Mouse (Mus musculus) hindbrain, postnatal 0 days (tissue): ENCODE measurements around the gene Ppard. TPM values are rescaled to one million over a fixed set of nuclear protein-coding genes. Genes with fewer than 3 reads are reported as not detected.

ENCODE experiments used
- ATAC-seq: fragments of 200-750 bp; cut with Nextera tagmentation; 2 replicates; pipeline ENCODE4 v1.8.0; 2017; ENCODE audit warnings: mild to moderate bottlenecking, moderate TSS enrichment, moderate library complexity
- DNase-seq: peaks from one replicate; pipeline ENCODE4 v3.0.0-alpha.2; 2015; ENCODE audit warnings: low spot score
- H3K27ac ChIP-seq: fragments of 300-500 bp; sonication (generic); 2 replicates; pipeline ENCODE4 v1.5.1; 2014; ENCODE audit warnings: mild to moderate bottlenecking
- H3K27me3 ChIP-seq: fragments of 300-500 bp; sonication (generic); 2 replicates; pipeline ENCODE4 v1.6.1; 2014; ENCODE audit warnings: low read length, mixed read lengths; ENCODE audit not compliant: insufficient read depth
- H3K36me3 ChIP-seq: fragments of 300-500 bp; sonication (generic); 2 replicates; pipeline ENCODE4 v1.6.1; 2014; ENCODE audit warnings: low read length, mixed read lengths; ENCODE audit not compliant: insufficient read depth
- H3K4me1 ChIP-seq: fragments of 300-500 bp; sonication (generic); 2 replicates; pipeline ENCODE4 v1.6.1; 2014; ENCODE audit warnings: antibody characterized with exemption, low read length, mixed read lengths; ENCODE audit not compliant: insufficient read depth
- H3K4me2 ChIP-seq: fragments of 300-500 bp; sonication (generic); 2 replicates; pipeline ENCODE4 v1.6.1; 2014; ENCODE audit warnings: low read depth, mild to moderate bottlenecking, low read length, moderate library complexity, mixed read lengths
- H3K4me3 ChIP-seq: fragments of 300-500 bp; sonication (generic); 2 replicates; pipeline ENCODE4 v1.5.1; 2014; ENCODE audit warnings: low read length
- H3K9ac ChIP-seq: fragments of 300-500 bp; sonication (generic); replicated peaks from 2 replicates; pipeline ENCODE4 v1.6.1; 2014; ENCODE audit warnings: mild to moderate bottlenecking, low read length, moderate library complexity, mixed read lengths
- H3K9me3 ChIP-seq: fragments of 300-500 bp; sonication (generic); 2 replicates; pipeline ENCODE4 v1.6.1; 2016; ENCODE audit warnings: low read length, mixed read lengths
- CTCF ChIP-seq: IDR thresholded peaks from 2 replicates; pipeline ENCODE4 v1.5.1; 2016; ENCODE audit warnings: antibody characterized with exemption, control low read depth, low read depth
- WGBS: fragments of 180-500 bp; shearing (Covaris S2); extraction: QIAGEN DNeasy Blood & Tissue Kit; methylation state at CpG from one replicate; pipeline ENCODE4 v1.1.7; 2014; 5-methylcytosine and 5-hydroxymethylcytosine counted together
- polyA plus RNA-seq: library from polyadenylated mRNA; unstranded; fragments of >200 nt; fragmentation: Nextera tagmentation; extraction: Ambion mirVana; gene quantifications from 2 replicates; pipeline ENCODE4 v1.2.1, GENCODE M21; 2015
- total RNA-seq: library from RNA; depleted of rRNA; stranded (reverse); fragments of >200 nt; gene quantifications from 2 replicates; pipeline ENCODE4 v1.2.3, GENCODE M21; 2014; rRNA removed

Ppard gene
- total RNA-seq (16.4 and 16.6 TPM in 2 replicates), polyA plus RNA-seq (1.4 and 1.7 TPM in 2 replicates)

DNA sequence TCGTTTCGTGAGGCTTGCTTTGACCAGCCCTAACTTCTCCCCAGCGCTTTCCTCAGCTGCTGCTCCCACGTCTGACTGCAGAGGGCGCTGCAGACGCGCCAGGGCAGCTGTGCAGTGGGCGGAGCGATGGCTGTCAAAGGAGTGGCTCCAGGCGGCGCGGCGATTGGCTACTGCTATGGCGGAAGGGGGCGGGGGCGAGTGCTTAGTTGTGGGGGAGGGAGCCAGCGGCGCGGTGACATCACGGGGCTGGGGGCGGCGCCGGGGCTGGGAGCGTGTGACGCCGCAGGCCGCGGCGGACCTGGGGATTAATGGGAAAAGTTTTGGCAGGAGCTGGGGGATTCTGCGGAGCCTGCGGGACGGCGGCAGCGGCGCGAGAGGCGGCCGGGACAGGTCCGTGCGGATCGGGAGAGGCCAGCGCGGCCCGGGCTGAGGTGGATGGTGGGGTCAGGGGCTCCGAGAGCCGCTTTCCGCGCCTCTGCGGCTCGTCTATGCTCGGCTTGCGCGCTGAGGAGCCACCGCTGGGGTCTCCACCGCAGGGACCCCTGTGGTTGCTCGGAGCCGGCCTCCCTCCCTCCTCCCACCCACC lies at the start of gene Ppard:
Gene Ppard, plus strand, starts transcription at position 226 of the 586 bp plus-strand sequence.
- no peaks in the 10 kb centered on the region for H3K36me3 ChIP-seq
- H3K4me3 ChIP-seq: peak within 1 kb of the TSS; percentile 75
- TF ChIP-seq CTCF: peak; percentile 98
- ATAC-seq (peak; percentile 97), DNase-seq (peak; percentile 98)
- H3K9ac ChIP-seq: peak within 1 kb of the TSS; percentile 81
- peak within 1 kb of the TSS; percentile 90 for H3K4me2 ChIP-seq
- H3K4me1 ChIP-seq: 0 out of 2 replicates have a peak, but pooled peaks cover 6% of the 10 kb centered on the region
- under 1% methylated on average over 52 of the region's 57 CpGs for WGBS
- H3K27ac ChIP-seq: peak within 1 kb of the TSS; percentile 82
- H3K9me3 ChIP-seq: no peaks in the 10 kb centered on the region
- H3K27me3 ChIP-seq: no peaks in the 10 kb centered on the region

- Histone ChIP-seq H3K36me3 (peaks cover 1% of the 10 kb centered on the region; the same call in 1 of the 2 replicates), H3K4me1 (no peaks in the 10 kb centered on the region), H3K27ac (no peak overlapping the region), H3K9me3 (no peaks in the 10 kb centered on the region), H3K9ac (no peak overlapping the region), H3K27me3 (no peaks in the 10 kb centered on the region), H3K4me3 (no peak overlapping the region), H3K4me2 (no peak overlapping the region)
- peak; percentile 45 for DNase-seq
- ATAC-seq: no peak
- 68% methylated on average over 7 of the region's 7 CpGs for WGBS
- TF ChIP-seq CTCF: no peak
These were observed 47.4 kb upstream of the Ppard start for GRCm38 (mm10) chr17:28184971-28185638.

DNA sequence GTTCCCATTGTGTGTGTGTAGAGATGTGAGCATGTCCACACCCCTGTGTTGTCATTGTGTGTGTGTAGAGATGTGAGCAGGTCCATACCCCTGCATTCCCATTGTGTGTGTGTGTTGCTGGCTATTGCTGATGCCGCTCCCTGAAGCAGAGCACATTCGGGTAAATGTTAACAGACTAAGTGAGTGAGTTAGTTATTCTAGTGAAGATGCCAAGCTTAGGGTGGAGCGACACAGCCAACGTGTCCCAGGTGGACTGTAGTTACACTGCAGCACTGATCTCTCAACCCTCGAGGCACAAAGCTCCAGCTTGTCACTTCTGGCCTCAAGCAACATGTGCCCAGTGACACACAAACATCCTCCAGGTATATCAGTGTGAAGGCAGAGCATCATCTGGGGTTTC lies 44.2 kb upstream of the Ppard start:
- Histone ChIP-seq H3K9me3 (no peaks in the 10 kb centered on the region), H3K27ac (no peak overlapping the region), H3K4me2 (no peak overlapping the region), H3K4me1 (no peaks in the 10 kb centered on the region), H3K9ac (no peak overlapping the region), H3K27me3 (no peaks in the 10 kb centered on the region), H3K36me3 (peaks cover 21% of the 10 kb centered on the region), H3K4me3 (no peak overlapping the region)
- TF ChIP-seq CTCF: no peak
- no peak for DNase-seq
- WGBS: 86% methylated on average over 5 of the region's 5 CpGs
- ATAC-seq: no peak

DNA sequence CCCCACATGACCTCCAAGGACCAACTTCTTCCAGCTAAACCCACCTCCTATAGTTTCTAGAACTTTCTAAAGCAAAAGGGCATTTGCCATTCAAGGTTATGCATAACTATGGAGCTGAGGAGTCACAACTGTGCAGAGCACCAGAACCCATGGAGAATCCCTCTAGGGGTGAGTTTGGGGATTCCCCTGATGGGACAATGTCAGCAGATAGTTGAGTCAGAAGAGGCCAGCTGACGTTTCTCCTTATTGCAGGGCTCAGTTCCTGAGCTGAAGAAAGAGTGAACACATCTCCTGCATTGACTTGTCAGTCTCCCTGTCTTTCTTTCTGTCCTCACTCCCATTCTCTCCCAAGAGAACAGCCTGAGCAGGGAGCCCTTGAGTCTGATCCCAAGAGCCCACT lies 39.7 kb upstream of the Ppard start:
- no peak for ATAC-seq
- no peak for TF ChIP-seq CTCF
- no peaks in the 10 kb centered on the region for H3K4me1 ChIP-seq
- no peak for DNase-seq
- no peak overlapping the region for H3K4me3 ChIP-seq
- H3K9me3 ChIP-seq: no peaks in the 10 kb centered on the region
- H3K27me3 ChIP-seq: no peaks in the 10 kb centered on the region
- H3K9ac ChIP-seq: no peak overlapping the region
- WGBS: 72% methylated on average over 1 of the region's 1 CpGs
- no peak overlapping the region for H3K27ac ChIP-seq
- peaks cover 37% of the 10 kb centered on the region for H3K36me3 ChIP-seq
- H3K4me2 ChIP-seq: no peak overlapping the region

GRCm38 (mm10) chr17:28193559-28193958 lies 38.9 kb upstream of the Ppard start:
- Histone ChIP-seq H3K4me2 (no peak overlapping the region), H3K27ac (no peak overlapping the region), H3K4me3 (no peak overlapping the region), H3K27me3 (no peaks in the 10 kb centered on the region), H3K9me3 (no peaks in the 10 kb centered on the region), H3K36me3 (peaks cover 43% of the 10 kb centered on the region), H3K4me1 (no peaks in the 10 kb centered on the region), H3K9ac (no peak overlapping the region)
- WGBS: 93% methylated on average over 3 of the region's 3 CpGs
- TF ChIP-seq CTCF: no peak
- ATAC-seq (no peak), DNase-seq (no peak)

- Histone ChIP-seq H3K4me2 (no peak overlapping the region), H3K27me3 (no peaks in the 10 kb centered on the region), H3K4me1 (no peaks in the 10 kb centered on the region), H3K9me3 (no peaks in the 10 kb centered on the region), H3K9ac (no peak overlapping the region), H3K27ac (no peak overlapping the region), H3K4me3 (no peak overlapping the region), H3K36me3 (peaks cover 49% of the 10 kb centered on the region)
- no peak for ATAC-seq
- no peak for TF ChIP-seq CTCF
- WGBS: 94% methylated on average over 10 of the region's 10 CpGs
- DNase-seq: no peak
These were observed 37.5 kb upstream of the Ppard start for GRCm38 (mm10) chr17:28195033-28195432.

DNA sequence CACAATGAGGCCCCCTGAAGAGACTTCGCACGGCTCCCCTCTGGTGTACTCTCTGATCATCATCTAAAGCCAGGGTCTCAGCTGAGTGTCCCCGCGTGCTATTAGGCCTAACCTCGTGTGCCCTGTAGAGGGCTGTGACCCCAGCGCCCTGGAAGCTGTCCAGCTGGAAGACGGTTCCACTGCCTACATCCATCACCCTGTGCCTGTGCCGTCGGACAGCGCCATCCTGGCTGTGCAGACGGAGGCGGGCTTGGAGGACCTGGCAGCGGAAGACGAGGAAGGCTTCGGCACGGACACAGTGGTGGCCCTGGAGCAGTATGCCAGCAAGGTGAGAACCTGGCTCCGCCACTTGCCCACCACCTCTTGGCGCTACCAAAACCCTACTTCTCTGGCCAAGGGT lies 34.9 kb upstream of the Ppard start:
- Histone ChIP-seq H3K36me3 (peaks cover 59% of the 10 kb centered on the region), H3K27ac (no peak overlapping the region), H3K27me3 (no peaks in the 10 kb centered on the region), H3K4me1 (no peaks in the 10 kb centered on the region), H3K4me3 (no peak overlapping the region), H3K4me2 (no peak overlapping the region), H3K9ac (no peak overlapping the region), H3K9me3 (no peaks in the 10 kb centered on the region)
- ATAC-seq (no peak), DNase-seq (no peak)
- TF ChIP-seq CTCF: no peak
- WGBS: 64% methylated on average over 18 of the region's 18 CpGs
